Mouse (Mus musculus): ENCODE results near the gene Gm17482. TPM values are rescaled to one million over a fixed set of nuclear protein-coding genes. Genes with fewer than 3 reads are reported as not detected.
A peak's percentile ranks its signal among the peaks of the same experiment; 100 is the strongest.

Gene Gm17482
- polyA plus RNA-seq, 1 experiment from 2014 or later: not detected

DNA sequence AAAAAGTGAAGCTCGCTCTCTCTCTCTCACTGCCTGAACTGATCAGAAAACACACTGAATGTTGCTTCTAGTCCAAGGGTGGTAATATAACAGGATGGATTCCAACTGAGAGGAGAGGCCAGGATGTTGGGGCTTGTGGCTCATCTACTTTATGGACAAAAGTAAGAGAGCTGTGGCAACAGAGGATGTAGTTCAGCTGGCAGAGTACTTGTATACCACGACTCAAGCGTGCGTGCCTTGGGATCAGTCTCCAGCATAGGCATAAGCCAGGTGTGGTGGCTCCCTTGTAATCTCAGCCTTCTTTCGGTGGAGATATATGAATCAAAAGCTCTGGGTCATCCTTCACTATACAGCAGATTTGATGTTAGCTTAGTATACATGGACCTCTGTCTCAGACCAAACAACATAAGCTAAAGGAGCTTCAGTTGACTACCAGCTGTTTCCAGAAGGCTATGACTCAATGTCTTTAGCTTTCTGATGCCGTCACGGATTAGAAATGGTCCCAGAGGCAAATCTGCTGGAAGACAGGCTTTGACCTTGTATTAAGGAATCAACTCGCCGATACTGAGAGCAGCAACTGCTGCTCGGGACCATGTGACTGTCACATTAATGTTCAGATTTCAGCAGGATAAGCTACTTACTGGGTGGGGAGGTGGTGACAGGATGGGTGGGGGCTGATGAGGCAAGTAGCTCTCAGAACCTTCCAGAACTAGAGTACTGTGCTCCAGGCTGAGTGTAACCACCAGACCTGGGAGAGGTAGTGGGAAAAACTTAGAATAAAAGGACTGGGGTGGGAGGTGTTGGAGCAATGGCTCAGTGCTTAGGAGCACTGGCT lies 41.6 kb downstream of the Gm17482 start:
- POLR2A ChIA-PET: interaction anchor here (0.9 to 2.0 kb wide), 2 partner anchors 38 to 41 kb away, joined by 4 to 5 read pairs; partner anchors contain the start of gene Gm17482
- no peak for TF ChIP-seq CTCF (IDR thresholded peaks at IDR 0.05)
- ATAC-seq (no peak), DNase-seq (ENCODE audit: low read depth, low spot score) (no peak)
- H3K27me3 ChIP-seq: no peaks in the 10 kb centered on the region
- in situ Hi-C loops (cut with MboI; ENCODE audit: low pct_unique_long_range_greater_than_20kb): loop anchor here (5.0 to 25.0 kb wide), 4 partner anchors 36 to 331 kb away; no protein-coding TSS in a partner anchor
- CTCF ChIA-PET: interaction anchor here (0.7 to 4.8 kb wide), 23 partner anchors 8 to 272 kb away, joined by 3 to 36 read pairs (median 4); partner anchors contain the start of genes Gm17482 and Timp4

DNA sequence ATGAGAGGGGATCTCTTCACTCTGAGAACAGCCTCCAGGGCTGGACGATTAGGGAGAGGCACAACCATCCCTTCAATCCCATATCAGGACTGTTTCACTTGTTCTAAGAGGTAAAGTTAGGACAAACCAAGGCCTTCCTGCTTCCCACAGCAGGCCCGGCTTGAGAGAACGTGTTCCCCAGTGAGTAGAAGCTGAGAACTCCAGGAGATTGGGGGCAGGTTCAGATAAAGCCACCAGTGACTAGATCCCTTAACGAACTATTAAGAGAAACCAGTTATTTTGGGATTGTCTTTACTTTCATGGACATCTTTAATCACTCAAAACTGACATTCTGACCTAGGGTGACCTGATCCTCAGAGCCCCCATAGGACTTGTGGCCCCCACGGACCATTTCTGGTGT lies 42.4 kb downstream of the Gm17482 start:
- ChIA-PET POLR2A (interaction anchor here (0.8 to 2.0 kb wide), 2 partner anchors 39 to 270 kb away, joined by 3 to 4 read pairs; no protein-coding TSS in a partner anchor), CTCF (interaction anchor here (0.8 to 4.8 kb wide), 7 partner anchors 9 to 272 kb away, joined by 3 to 24 read pairs (median 4); partner anchors contain the start of gene Gm17482)
- in situ Hi-C loops (cut with MboI; ENCODE audit: low pct_unique_long_range_greater_than_20kb): loop anchor here (5.0 to 25.0 kb wide), 4 partner anchors 37 to 332 kb away; no protein-coding TSS in a partner anchor
- no peaks in the 10 kb centered on the region for H3K27me3 ChIP-seq
- ATAC-seq (no peak), DNase-seq (ENCODE audit: low read depth, low spot score) (no peak)
- no peak for TF ChIP-seq CTCF (IDR thresholded peaks at IDR 0.05)

GRCm38 (mm10) chr6:115270085-115270484 lies 42.9 kb downstream of the Gm17482 start:
- POLR2A ChIA-PET: interaction anchor here (0.8 kb wide), 1 partner anchor 269 kb away, joined by 3 read pairs; no protein-coding TSS in a partner anchor
- H3K27me3 ChIP-seq: no peaks in the 10 kb centered on the region
- no peak for DNase-seq (ENCODE audit: low read depth, low spot score)
- TF ChIP-seq CTCF (IDR thresholded peaks at IDR 0.05): no peak
- CTCF ChIA-PET: interaction anchor here (0.8 to 4.8 kb wide), 3 partner anchors 9 to 269 kb away, joined by 3 to 24 read pairs (median 11); partner anchors contain the start of gene Gm17482
- ATAC-seq: peak; percentile 22
- in situ Hi-C loops (cut with MboI; ENCODE audit: low pct_unique_long_range_greater_than_20kb): loop anchor here (25.0 kb wide), 1 partner anchor 333 kb away; no protein-coding TSS in a partner anchor

GRCm38 (mm10) chr6:115271326-115271725 lies 44.2 kb downstream of the Gm17482 start:
- ATAC-seq (no peak), DNase-seq (ENCODE audit: low read depth, low spot score) (no peak)
- POLR2A ChIA-PET: interaction anchor here (1.4 kb wide), 1 partner anchor 270 kb away, joined by 5 read pairs; no protein-coding TSS in a partner anchor
- H3K27me3 ChIP-seq: no peaks in the 10 kb centered on the region
- CTCF ChIA-PET: interaction anchor here (3.1 to 4.8 kb wide), 2 partner anchors 44 to 267 kb away, joined by 11 to 24 read pairs; partner anchors contain the start of gene Gm17482
- in situ Hi-C loops (cut with MboI; ENCODE audit: low pct_unique_long_range_greater_than_20kb): loop anchor here (25.0 kb wide), 1 partner anchor 334 kb away; no protein-coding TSS in a partner anchor
- no peak for TF ChIP-seq CTCF (IDR thresholded peaks at IDR 0.05)

- DNase-seq (ENCODE audit: low read depth, low spot score) (peak; percentile 98), ATAC-seq (peak; percentile 90)
- POLR2A ChIA-PET: interaction anchor here (1.4 kb wide), 1 partner anchor 269 kb away, joined by 5 read pairs; no protein-coding TSS in a partner anchor
- TF ChIP-seq CTCF (IDR thresholded peaks at IDR 0.05): no peak
- CTCF ChIA-PET: interaction anchor here (3.1 to 4.8 kb wide), 2 partner anchors 44 to 267 kb away, joined by 11 to 24 read pairs; partner anchors contain the start of gene Gm17482
- no peaks in the 10 kb centered on the region for H3K27me3 ChIP-seq
- in situ Hi-C loops (cut with MboI; ENCODE audit: low pct_unique_long_range_greater_than_20kb): loop anchor here (25.0 kb wide), 1 partner anchor 335 kb away; no protein-coding TSS in a partner anchor
These were observed 44.7 kb downstream of the Gm17482 start for GRCm38 (mm10) chr6:115271866-115272271.

GRCm38 (mm10) chr6:115273346-115273745 lies 46.2 kb downstream of the Gm17482 start:
- POLR2A ChIA-PET: no interaction called here

GRCm38 (mm10) chr6:115274705-115275104 lies 47.6 kb downstream of the Gm17482 start:
- POLR2A ChIA-PET: no interaction called here
- H3K27me3 ChIP-seq: no peaks in the 10 kb centered on the region
- ATAC-seq (no peak), DNase-seq (ENCODE audit: low read depth, low spot score) (no peak)
- CTCF ChIA-PET: no interaction called here
- TF ChIP-seq CTCF (IDR thresholded peaks at IDR 0.05): no peak
- in situ Hi-C loops (cut with MboI; ENCODE audit: low pct_unique_long_range_greater_than_20kb): loop anchor here (25.0 kb wide), 1 partner anchor 337 kb away; no protein-coding TSS in a partner anchor

More at GRCm38 (mm10) chr6:115273346-115273745, 46.2 kb downstream of the Gm17482 start:
- DNase-seq (ENCODE audit: low read depth, low spot score) (no peak), ATAC-seq (no peak)
- TF ChIP-seq CTCF (IDR thresholded peaks at IDR 0.05): no peak
- in situ Hi-C loops (cut with MboI; ENCODE audit: low pct_unique_long_range_greater_than_20kb): loop anchor here (25.0 kb wide), 1 partner anchor 336 kb away; no protein-coding TSS in a partner anchor
- CTCF ChIA-PET: no interaction called here
- H3K27me3 ChIP-seq: no peaks in the 10 kb centered on the region

- CTCF ChIA-PET: no interaction called here
- TF ChIP-seq CTCF (IDR thresholded peaks at IDR 0.05): no peak
- in situ Hi-C loops (cut with MboI; ENCODE audit: low pct_unique_long_range_greater_than_20kb): no loop called here
- DNase-seq (ENCODE audit: low read depth, low spot score) (no peak), ATAC-seq (no peak)
- POLR2A ChIA-PET: no interaction called here
- H3K27me3 ChIP-seq: no peaks in the 10 kb centered on the region
These were observed 48.1 kb downstream of the Gm17482 start for GRCm38 (mm10) chr6:115275116-115275815.

DNA sequence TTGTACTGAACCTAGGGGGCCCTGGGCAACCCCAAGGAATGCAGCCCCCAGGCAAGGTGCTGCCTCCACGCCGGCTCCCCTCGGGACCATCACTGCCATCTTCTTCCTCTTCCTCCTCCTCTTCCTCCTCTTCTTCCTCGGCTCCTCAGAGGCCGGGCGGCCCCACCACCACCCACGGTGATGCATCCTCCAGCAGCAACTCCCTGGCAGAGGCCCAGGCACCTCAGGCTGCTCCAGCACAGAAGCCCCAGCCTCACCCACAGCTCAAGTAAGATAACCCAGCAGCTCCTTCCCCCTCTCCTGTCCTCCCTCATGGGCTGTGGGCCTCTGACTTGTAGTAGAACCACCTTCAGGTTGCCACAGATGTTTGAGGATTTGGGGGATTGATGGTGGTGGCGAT lies 50.9 kb downstream of the Gm17482 start:
- POLR2A ChIA-PET: interaction anchor here (0.5 kb wide), 1 partner anchor 220 kb away, joined by 4 read pairs; no protein-coding TSS in a partner anchor
- ATAC-seq: no peak

GRCm38 (mm10) chr6:115279639-115280038 lies 52.5 kb downstream of the Gm17482 start:
- H3K27me3 ChIP-seq: no peaks in the 10 kb centered on the region
- CTCF ChIA-PET: no interaction called here
- in situ Hi-C loops (cut with MboI; ENCODE audit: low pct_unique_long_range_greater_than_20kb): no loop called here
- ATAC-seq (no peak), DNase-seq (ENCODE audit: low read depth, low spot score) (no peak)
- POLR2A ChIA-PET: no interaction called here
- no peak for TF ChIP-seq CTCF (IDR thresholded peaks at IDR 0.05)

More for the DNA sequence above, 50.9 kb downstream of the Gm17482 start:
- in situ Hi-C loops (cut with MboI; ENCODE audit: low pct_unique_long_range_greater_than_20kb): no loop called here
- DNase-seq (ENCODE audit: low read depth, low spot score): no peak
- no peaks in the 10 kb centered on the region for H3K27me3 ChIP-seq
- CTCF ChIA-PET: interaction anchor here (1.2 to 2.3 kb wide), 2 partner anchors 10 to 37 kb away, joined by 3 to 8 read pairs; no protein-coding TSS in a partner anchor
- no peak for TF ChIP-seq CTCF (IDR thresholded peaks at IDR 0.05)
